Mouse (Mus musculus): Measurements from ENCODE around the gene Xrcc6. TPM values are rescaled to one million over a fixed set of nuclear protein-coding genes. Genes with fewer than 3 reads are reported as not detected.
A peak's percentile ranks its signal among the peaks of the same experiment; 100 is the strongest.
"Not testable (repeated sequence)": the region's sequence is repeated elsewhere in the genome, so short reads cannot be mapped to it uniquely, and the experiment has no call there.

Gene Xrcc6
- polyA plus RNA-seq, 1 experiment from 2014 or later = 43.4 TPM

DNA sequence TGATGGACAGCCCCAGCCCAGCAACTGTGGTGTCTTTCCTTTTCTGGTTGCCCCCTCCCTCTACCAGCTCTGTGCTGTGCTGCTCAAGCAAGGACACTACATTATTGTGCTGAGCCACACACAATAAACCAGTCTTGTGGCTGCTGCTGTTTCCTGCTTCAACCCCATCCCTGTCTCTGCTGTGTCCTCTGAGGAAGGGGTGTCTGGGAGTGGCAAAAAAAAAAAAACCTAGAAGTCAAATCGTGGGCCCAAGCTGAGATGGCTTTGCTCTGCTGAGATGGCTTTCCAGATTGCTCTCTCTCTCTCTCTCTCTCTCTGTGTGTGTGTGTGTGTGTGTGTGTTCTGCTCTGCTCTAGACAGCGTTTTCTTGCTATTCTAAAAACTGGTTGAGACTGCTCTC lies 19.2 kb upstream of the Xrcc6 start:
- Histone ChIP-seq H3K4me1 (replicated peaks) (no peaks in the 10 kb centered on the region), H3K36me3 (no peaks in the 10 kb centered on the region), H3K4me3 (no peak overlapping the region), H3K9ac (no peak overlapping the region), H3K27me3 (no peaks in the 10 kb centered on the region), H3K4me2 (no peak overlapping the region), H3K9me3 (peaks cover 9% of the 10 kb centered on the region), H3K27ac (no peak overlapping the region)
- 72% methylated on average over 2 of the region's 2 CpGs for WGBS
- ATAC-seq (ENCODE audit: low FRiP score) = no peak

DNA sequence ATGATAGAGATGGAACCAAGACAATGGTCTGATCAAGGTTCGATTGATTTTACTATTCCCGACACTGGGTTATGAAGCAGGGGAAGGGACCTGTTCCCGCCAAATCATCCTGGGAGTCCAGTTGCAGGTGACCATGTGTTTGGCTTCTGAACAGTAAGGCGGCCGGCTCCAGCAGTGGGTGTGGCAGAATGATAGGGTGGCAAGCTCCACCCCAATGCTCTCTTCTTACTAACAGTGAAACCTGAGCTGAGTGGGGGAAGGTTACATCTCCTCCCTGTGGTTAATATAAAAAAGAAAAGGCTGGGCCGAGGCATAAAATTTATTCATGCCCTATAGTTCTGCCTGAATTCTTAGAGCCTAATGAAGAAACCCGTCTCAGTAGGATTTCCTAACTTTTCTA lies 18.5 kb upstream of the Xrcc6 start:
- Histone ChIP-seq H3K36me3 (no peaks in the 10 kb centered on the region), H3K4me1 (replicated peaks) (no peaks in the 10 kb centered on the region), H3K4me2 (no peak overlapping the region), H3K9ac (no peak overlapping the region), H3K9me3 (peaks cover 9% of the 10 kb centered on the region), H3K27me3 (no peaks in the 10 kb centered on the region), H3K27ac (no peak overlapping the region), H3K4me3 (no peak overlapping the region)
- WGBS = 80% methylated on average over 7 of the region's 7 CpGs
- no peak for ATAC-seq (ENCODE audit: low FRiP score)

- H3K4me1 ChIP-seq (replicated peaks); H3K36me3 ChIP-seq; H3K9ac ChIP-seq; H3K4me2 ChIP-seq; H3K4me3 ChIP-seq; H3K27me3 ChIP-seq; H3K27ac ChIP-seq; H3K9me3 ChIP-seq; ATAC-seq (ENCODE audit: low FRiP score): not testable (repeated sequence)
- WGBS = 77% methylated on average over 6 of the region's 6 CpGs
Observed at GRCm38 (mm10) chr15:81969635-81970034, 18.0 kb upstream of the Xrcc6 start.

DNA sequence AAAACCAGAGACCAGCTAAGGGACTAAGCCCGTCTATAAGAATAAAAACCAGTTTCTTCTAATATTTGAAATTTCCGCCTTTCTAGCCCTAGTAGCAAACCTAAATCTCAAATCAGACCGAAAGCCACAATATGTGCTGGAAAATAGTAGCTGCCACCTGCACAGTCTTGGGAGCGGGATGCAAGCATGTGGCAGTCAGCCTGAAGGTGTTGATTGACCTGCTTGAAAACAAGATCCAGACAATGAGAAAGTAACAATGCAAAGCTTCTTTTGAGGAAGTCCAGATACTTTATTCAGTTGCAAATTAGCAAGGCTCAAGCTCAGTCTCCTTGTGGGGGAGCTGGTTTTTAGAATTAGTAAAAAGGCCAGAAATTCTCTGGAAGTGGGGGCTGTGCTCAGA lies 17.1 kb upstream of the Xrcc6 start:
- not testable (repeated sequence) for H3K9me3 ChIP-seq; H3K4me1 ChIP-seq (replicated peaks); H3K27me3 ChIP-seq; H3K36me3 ChIP-seq; H3K9ac ChIP-seq; H3K27ac ChIP-seq; H3K4me2 ChIP-seq; ATAC-seq (ENCODE audit: low FRiP score); H3K4me3 ChIP-seq
- WGBS = 85% methylated on average over 4 of the region's 4 CpGs

DNA sequence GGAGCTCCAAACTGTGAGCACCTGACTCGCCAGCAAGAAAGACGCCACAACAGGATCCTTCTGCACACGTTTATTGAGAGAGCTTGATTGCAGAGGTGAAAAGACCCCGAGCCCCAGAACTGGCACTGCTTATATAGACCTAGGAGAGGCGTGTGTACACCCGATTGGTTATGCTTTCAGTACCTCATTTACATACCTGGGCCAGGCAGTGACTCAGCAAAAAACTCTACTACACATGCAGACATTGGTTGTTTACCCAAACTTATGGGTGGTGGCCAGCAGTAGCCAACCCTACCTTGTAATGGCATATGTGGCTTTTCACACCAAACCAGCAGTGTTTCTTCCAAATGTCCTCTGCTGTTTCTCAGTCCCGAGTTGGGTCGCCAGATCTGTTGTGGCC lies 12.5 kb upstream of the Xrcc6 start:
- not testable (repeated sequence) for ATAC-seq (ENCODE audit: low FRiP score)

DNA sequence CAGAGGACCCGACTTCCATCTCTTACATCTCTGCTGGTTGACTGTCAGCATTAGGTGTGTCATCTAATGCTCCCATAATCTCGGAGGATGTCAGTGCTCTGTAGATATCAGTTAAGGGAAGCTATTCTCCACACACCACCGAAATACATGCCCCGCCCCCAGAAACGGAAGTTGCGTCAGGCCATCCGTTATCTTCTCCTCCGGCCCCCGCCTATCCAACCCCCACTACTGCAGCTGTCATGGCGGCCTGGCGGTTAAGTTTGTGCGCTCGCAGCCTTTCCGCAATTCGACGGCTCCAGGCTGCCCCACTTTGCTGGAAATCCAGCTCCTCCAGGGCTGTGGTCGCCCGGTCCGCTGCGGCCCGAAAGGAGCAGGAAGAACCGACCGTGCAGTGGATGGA lies 7.3 kb upstream of the Xrcc6 start, which contains the start of gene 1700029P11Rik:
Gene 1700029P11Rik, plus strand, starts transcription at position 220 of the 400 bp plus-strand sequence.
- no peaks in the 10 kb centered on the region for H3K4me1 ChIP-seq (replicated peaks)
- H3K36me3 ChIP-seq = no peaks in the 10 kb centered on the region
- H3K9ac ChIP-seq = no peak within 1 kb of the TSS
- no peaks in the 10 kb centered on the region for H3K27me3 ChIP-seq
- 96% methylated on average over 23 of the region's 23 CpGs for WGBS
- H3K4me2 ChIP-seq = no peak within 1 kb of the TSS
- H3K9me3 ChIP-seq = no peaks in the 10 kb centered on the region
- no peak for ATAC-seq (ENCODE audit: low FRiP score)
- H3K4me3 ChIP-seq = no peak within 1 kb of the TSS
- H3K27ac ChIP-seq = no peak within 1 kb of the TSS

More for the DNA sequence above, 12.5 kb upstream of the Xrcc6 start:
- WGBS = 93% methylated on average over 8 of the region's 8 CpGs
- not testable (repeated sequence) for H3K9me3 ChIP-seq; H3K4me1 ChIP-seq (replicated peaks); H3K9ac ChIP-seq; H3K4me3 ChIP-seq; H3K4me2 ChIP-seq; H3K36me3 ChIP-seq; H3K27me3 ChIP-seq; H3K27ac ChIP-seq

DNA sequence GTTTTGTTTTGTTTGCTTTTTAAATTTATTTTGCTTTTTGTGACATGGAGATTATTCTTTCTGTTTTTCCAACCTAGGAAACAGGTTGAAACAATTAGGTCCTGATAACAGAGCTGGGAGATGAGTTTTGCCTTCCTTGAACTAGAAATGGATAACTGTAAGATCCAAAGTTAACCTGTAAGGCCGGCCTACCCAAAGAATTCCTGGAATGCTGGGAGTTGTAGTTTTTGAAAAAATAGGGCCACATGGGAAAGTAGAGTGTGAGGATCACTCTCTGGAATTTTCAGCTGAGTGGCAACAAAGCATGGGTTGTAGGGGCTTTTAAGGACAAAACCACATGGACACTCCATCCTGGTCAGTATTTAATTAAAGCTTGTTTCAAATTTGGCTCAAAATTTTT lies 5.5 kb upstream of the Xrcc6 start:
- no peak overlapping the region for H3K4me2 ChIP-seq
- no peak overlapping the region for H3K4me3 ChIP-seq
- no peak overlapping the region for H3K9ac ChIP-seq
- no peaks in the 10 kb centered on the region for H3K9me3 ChIP-seq
- no peak overlapping the region for H3K27ac ChIP-seq
- no peaks in the 10 kb centered on the region for H3K36me3 ChIP-seq
- H3K27me3 ChIP-seq = no peaks in the 10 kb centered on the region
- WGBS = 65% methylated on average over 1 of the region's 1 CpGs
- H3K4me1 ChIP-seq (replicated peaks) = peaks cover 5% of the 10 kb centered on the region
- no peak for ATAC-seq (ENCODE audit: low FRiP score)

GRCm38 (mm10) chr15:81985267-81986161 lies 2.1 kb upstream of the Xrcc6 start:
- WGBS = 54% methylated on average over 2 of the region's 2 CpGs
- peak overlapping the region; percentile 42; the same call in 1 of the 2 replicates for H3K27ac ChIP-seq

GRCm38 (mm10) chr15:81989371-81990062 lies 1.9 kb downstream of the Xrcc6 start:
- Histone ChIP-seq H3K9me3 (no peaks in the 10 kb centered on the region), H3K4me1 (replicated peaks) (peaks cover 8% of the 10 kb centered on the region), H3K36me3 (peaks cover 27% of the 10 kb centered on the region), H3K9ac (no peak overlapping the region; the same call in 1 of the 2 replicates), H3K4me2 (no peak overlapping the region), H3K27ac (peak overlapping the region; percentile 44; the same call in 1 of the 2 replicates), H3K27me3 (no peaks in the 10 kb centered on the region), H3K4me3 (no peak overlapping the region)
- 0 out of 2 replicates have a peak, but pooled peaks have one; percentile 54 for ATAC-seq (ENCODE audit: low FRiP score)
- 42% methylated on average over 11 of the region's 11 CpGs for WGBS

More at GRCm38 (mm10) chr15:81985267-81986161, 2.1 kb upstream of the Xrcc6 start:
- no peak overlapping the region for H3K4me3 ChIP-seq
- H3K27me3 ChIP-seq = no peaks in the 10 kb centered on the region
- no peaks in the 10 kb centered on the region for H3K36me3 ChIP-seq
- no peak overlapping the region for H3K4me2 ChIP-seq
- no peaks in the 10 kb centered on the region for H3K9me3 ChIP-seq
- no peak for ATAC-seq (ENCODE audit: low FRiP score)
- peaks cover 8% of the 10 kb centered on the region for H3K4me1 ChIP-seq (replicated peaks)
- H3K9ac ChIP-seq = no peak overlapping the region

GRCm38 (mm10) chr15:81990549-81990948 lies 2.9 kb downstream of the Xrcc6 start:
- ATAC-seq (ENCODE audit: low FRiP score) = no peak
- H3K9me3 ChIP-seq = no peaks in the 10 kb centered on the region
- no peak overlapping the region for H3K9ac ChIP-seq
- no peak overlapping the region for H3K27ac ChIP-seq
- H3K4me3 ChIP-seq = no peak overlapping the region
- H3K4me1 ChIP-seq (replicated peaks) = peaks cover 8% of the 10 kb centered on the region
- no peaks in the 10 kb centered on the region for H3K27me3 ChIP-seq
- H3K4me2 ChIP-seq = no peak overlapping the region
- 63% methylated on average over 7 of the region's 7 CpGs for WGBS
- H3K36me3 ChIP-seq = peaks cover 37% of the 10 kb centered on the region

DNA sequence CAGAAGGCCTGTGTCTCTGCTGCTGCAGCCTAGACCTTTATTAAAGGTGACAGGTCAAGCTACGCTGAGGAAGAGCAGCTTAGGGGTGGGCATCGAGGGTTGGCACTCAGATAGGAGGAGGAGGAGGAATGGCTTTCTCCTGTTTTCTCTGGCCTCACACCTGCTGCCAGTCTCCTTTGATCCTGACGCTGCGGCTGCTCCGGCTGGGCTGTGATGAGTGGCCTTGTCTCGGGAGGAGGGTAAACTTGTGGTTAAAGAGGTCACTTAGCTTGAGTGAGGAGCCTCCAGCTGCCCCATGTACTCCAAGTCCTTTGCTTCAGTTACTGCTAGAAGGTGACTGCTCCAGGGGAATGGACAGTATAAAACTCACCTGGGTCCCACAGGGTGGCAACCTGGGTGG lies 6.4 kb downstream of the Xrcc6 start:
- Histone ChIP-seq H3K4me3 (no peak overlapping the region), H3K27me3 (no peaks in the 10 kb centered on the region), H3K4me2 (no peak overlapping the region), H3K9me3 (no peaks in the 10 kb centered on the region), H3K9ac (no peak overlapping the region), H3K4me1 (replicated peaks) (peaks cover 4% of the 10 kb centered on the region), H3K27ac (no peak overlapping the region), H3K36me3 (peaks cover 71% of the 10 kb centered on the region)
- ATAC-seq (ENCODE audit: low FRiP score) = no peak
- WGBS = 88% methylated on average over 6 of the region's 6 CpGs

GRCm38 (mm10) chr15:82004257-82004656 lies 16.6 kb downstream of the Xrcc6 start:
- WGBS = 93% methylated on average over 8 of the region's 8 CpGs
- no peak for ATAC-seq (ENCODE audit: low FRiP score)
- H3K36me3 ChIP-seq = peaks cover 46% of the 10 kb centered on the region

More at GRCm38 (mm10) chr15:82004257-82004656, 16.6 kb downstream of the Xrcc6 start:
- Histone ChIP-seq H3K27ac (no peak overlapping the region), H3K9me3 (no peaks in the 10 kb centered on the region), H3K9ac (no peak overlapping the region), H3K27me3 (no peaks in the 10 kb centered on the region), H3K4me3 (no peak overlapping the region), H3K4me2 (no peak overlapping the region), H3K4me1 (replicated peaks) (no peaks in the 10 kb centered on the region)

All from hindbrain, embryonic 13.5 days (tissue).